Mouse (Mus musculus) mouse trophoblast stem cell (cell line): ENCODE measurements around the gene Pip4k2a.

Source experiments
- in situ Hi-C, 2 experiments: fragments of 300-500 bp; cut with MseI, MboI; formaldehyde crosslinking; loops; 2 replicates in 1 of 2; 3 replicates in 1 of 2; pipeline ENCODE4 v1.15.1; 2025

Gene Pip4k2a

GRCm38 (mm10) chr2:18955671-18956070 is 42.3 kb downstream of the Pip4k2a start:
- in situ Hi-C loops = no loop called here

DNA sequence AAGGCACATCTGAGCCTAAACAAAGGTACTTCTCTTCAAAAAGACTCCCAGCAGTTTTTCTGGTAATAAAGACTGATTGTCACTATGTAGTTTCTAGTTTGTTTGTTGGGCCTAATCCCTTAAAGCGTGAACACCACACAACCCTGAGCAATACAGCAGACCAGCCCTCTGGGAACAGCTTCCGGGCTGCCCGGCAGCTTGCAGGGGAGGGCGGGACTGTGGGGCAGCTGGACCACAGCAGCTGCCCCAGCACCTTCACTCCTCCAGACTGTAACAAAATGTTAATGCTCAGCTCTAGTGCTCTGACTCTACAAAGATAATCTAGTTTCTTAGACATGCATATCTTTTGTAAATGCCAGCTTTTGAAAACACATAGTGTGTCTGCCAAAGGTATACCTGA is 42.9 kb downstream of the Pip4k2a start:
- in situ Hi-C loops = no loop called here

DNA sequence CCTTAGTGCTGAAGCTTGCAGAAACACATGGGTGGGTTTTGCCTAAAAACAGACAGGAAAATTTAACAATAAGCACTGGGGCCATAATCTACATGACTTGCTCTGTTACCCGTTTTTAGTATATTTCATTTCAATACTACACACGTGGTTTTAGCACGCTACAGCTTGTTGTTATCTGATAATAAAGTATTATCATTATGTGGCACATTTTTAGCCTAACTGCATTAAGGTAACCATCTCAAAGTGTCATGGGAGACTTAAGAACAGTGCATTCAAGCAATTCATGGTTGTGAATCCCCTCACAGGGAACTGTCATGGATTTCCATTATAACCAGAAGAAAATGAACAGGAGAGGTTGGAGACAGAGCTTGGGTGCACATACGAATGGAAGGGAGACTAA is 43.5 kb downstream of the Pip4k2a start:
- in situ Hi-C loops = no loop called here

DNA sequence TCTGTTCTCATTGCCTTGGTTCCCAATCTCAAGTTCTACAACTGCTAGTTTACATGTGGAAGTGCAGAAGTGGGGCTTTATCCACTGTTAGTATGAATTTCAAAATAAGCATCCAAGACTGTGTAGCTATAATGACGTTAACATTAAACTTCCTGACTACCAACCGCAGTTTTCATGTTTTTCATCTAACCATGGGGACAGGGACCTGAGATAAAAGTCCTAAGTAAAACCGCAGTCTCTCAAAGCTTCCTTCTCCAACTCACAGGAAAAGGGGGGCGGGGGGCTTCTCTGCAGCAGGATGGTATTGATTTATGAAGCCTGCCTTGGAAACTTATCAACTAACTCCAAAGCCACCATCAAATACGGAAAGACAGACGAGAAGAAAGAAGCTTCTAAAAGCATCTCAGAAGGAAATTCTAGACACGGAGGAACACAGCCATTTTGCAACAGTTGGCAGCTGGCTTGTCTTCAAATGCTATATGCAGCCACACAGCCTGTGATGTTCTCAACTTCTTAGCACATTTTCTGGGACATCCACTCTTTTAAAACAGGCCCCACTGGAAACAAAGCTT is 45.7 kb downstream of the Pip4k2a start:
- in situ Hi-C loops = no loop called here

DNA sequence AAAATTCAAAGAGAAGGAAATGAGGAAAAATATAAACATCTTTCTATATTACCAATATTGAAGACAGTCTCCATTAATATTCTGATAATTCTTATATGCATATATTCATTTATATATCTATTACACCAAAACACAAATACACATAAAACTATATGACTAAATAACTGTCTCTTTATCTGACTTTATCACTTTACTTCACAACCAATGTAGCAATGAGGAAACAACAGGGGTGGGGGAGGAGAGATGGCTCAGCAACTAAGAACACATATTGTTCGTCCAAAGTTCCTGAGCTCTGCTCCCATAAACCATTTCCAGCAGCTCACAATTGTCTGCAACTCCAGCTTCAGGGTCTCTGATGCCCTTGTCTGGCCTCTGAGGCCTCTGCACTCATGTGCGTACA is 47.2 kb downstream of the Pip4k2a start:
- in situ Hi-C loops = no loop called here

- in situ Hi-C loops = no loop called here
Measured at GRCm38 (mm10) chr2:18948741-18949140, 49.2 kb downstream of the Pip4k2a start.

DNA sequence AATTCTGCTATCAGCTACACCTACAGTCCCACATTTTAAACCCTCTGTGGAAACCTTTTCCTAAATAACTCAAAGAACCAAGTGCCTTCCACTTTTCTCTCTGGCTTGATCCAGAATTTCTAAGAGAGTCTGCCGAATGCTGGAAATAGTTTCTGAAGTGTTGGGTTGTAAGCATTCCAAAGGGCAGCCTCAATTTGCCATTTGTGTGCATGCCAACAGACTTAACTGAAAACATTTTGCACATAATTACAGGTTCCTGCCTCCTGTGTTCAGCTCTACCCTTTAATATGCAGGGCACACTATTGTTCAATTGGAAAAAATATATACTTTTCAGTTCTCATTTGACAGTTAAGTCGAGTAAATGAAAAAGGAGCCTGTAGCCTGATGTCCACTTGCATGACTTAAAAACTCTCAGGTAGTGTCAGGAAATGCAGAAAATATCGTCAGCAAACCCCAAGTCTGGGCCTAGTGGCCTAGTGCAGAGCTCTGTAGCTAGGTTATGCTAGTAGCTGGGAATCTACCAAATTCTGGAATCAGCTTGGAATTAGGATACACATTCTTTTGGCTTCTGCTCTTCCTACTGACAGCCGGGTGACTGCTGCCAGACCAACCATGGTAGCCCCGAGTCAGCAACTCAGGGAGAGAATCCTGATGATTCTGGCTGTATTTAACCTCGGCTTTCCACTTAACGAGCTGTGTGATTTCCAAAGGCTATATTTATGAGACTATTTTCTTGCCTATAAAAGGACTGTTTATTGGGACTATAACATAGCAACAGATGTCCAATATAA is 50.1 kb downstream of the Pip4k2a start:
- in situ Hi-C loops = no loop called here

GRCm38 (mm10) chr2:18945438-18945837 is 52.5 kb downstream of the Pip4k2a start:
- in situ Hi-C loops = no loop called here

DNA sequence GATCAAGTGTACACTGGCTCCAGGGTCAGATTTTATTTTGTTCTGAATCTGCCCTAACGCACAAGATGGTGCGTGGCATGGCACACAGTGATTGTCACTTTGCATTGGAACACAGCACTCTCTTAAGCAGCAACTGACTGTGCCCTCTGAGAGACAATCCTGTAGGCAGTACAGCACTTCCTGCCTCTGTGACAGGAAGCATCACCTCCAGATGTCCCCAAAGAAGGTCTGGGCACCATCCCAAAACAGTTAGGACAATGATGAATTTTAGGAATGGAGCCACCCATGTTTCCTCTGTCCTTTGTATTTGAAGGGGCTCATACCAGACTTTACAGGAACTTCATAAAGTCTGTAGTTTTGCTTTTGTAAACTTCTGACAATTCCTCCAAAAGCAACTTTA is 54.0 kb downstream of the Pip4k2a start:
- in situ Hi-C loops = no loop called here

- in situ Hi-C loops = no loop called here
Measured at GRCm38 (mm10) chr2:18943366-18943765, 54.6 kb downstream of the Pip4k2a start.

DNA sequence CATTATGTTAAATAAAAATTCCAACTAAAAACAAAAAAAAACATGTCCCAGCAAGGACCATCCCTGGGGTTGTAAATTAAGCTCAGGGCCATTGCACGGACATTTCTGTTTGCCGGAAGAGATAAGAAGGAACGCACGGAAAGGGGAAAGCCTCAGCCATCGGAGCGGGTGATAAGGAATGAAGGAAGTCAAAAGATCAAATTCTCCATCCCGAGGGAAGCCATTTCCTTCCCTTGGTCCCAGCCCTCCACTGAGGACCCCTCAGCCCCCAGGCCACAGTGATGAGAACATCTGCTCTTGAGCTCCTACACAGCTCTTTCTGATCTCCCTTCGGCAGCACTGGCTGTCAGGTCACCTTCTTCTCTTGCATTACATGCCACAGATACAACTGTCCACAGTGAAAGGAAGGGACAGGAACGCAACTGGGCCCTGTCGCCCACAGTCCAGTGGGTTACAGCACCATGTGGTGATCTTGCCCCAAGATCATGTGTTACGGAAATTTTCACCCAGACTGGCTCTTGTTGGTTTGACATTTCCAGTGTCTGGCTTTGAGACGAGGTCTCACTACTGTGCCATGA is 57.1 kb downstream of the Pip4k2a start:
- in situ Hi-C loops = no loop called here

GRCm38 (mm10) chr2:18938923-18939329 is 59.0 kb downstream of the Pip4k2a start:
- in situ Hi-C loops = no loop called here

GRCm38 (mm10) chr2:18938232-18938631 is 59.7 kb downstream of the Pip4k2a start:
- in situ Hi-C loops = no loop called here

- in situ Hi-C loops = no loop called here
Measured at GRCm38 (mm10) chr2:18937611-18938010, 60.3 kb downstream of the Pip4k2a start.

DNA sequence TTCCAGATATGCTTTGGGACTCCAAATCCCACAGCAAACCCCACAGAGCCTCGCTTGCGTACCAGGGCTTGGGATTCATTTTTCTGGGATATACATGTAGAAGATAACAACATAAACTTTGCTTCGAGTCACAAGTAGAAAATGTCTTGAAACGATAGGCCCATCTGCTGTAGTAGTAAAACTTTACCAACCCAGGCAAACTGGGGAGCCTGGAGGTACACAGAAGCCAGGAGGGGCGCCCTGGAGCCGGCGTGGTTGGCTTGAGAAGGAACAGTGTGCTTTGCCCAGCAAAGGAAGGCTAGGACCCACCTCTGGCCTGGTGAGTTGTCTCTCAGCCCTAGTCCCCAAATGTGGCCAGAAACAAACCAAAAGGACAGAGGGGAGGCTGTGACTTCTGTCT is 61.5 kb downstream of the Pip4k2a start:
- in situ Hi-C loops = no loop called here

DNA sequence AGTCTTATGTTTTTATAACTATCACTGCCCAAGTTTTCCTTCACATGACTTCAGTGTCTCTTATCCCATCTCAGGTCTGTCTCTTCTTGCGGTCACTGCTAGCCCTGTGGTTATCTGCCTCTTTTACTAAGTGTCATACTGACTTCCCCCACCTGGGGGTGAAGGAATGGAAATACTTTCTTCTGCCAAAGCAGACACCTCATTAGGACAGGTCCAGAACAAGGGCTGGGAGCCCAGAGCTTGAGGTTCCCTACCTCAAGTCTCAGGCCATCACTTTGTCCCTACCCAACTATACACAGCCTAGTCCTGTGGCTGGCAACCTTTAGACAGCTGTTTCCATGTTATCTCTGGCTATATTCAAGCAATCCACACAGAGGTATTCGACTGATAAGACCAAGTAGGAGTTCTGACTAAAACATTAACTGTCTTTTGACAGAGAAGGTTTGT is 62.3 kb downstream of the Pip4k2a start:
- in situ Hi-C loops = no loop called here

DNA sequence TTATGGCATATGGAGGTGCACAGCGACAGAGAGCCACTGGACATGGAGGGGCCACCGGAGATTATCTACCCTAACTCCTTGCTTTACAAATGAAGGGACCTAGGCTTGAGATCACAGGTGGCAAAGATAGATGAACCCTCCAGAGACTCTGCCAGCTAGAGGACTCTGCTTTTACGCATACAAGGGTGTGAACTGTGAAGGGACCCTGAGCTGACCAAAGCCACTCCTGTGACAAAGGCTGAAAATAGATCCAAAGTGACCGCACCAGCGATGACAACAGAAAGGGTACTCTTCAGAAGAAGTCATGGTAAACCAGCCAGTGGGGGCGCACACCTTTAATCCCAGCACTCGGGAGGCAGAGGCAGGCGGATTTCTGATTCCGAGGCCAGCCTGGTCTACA is 63.8 kb downstream of the Pip4k2a start:
- in situ Hi-C loops = no loop called here

DNA sequence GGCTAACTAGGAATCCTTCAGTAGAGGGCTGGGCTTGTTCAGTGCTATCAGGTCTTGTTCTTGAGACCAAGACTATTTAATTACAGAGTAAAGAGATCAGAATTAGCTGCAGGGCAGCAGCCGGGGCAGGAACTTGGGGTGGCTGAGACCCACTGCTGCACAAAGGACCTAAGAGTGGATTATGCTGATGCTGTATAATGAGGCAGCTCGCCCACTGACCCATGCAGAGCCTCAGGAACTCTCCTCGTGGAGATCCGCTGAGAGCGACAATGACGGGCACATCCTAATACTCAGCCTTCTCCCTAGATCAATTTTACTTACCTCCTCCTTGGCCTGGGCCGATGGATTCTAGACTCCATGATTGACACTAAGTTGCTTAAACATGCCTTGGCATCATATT is 64.5 kb downstream of the Pip4k2a start:
- in situ Hi-C loops = no loop called here

DNA sequence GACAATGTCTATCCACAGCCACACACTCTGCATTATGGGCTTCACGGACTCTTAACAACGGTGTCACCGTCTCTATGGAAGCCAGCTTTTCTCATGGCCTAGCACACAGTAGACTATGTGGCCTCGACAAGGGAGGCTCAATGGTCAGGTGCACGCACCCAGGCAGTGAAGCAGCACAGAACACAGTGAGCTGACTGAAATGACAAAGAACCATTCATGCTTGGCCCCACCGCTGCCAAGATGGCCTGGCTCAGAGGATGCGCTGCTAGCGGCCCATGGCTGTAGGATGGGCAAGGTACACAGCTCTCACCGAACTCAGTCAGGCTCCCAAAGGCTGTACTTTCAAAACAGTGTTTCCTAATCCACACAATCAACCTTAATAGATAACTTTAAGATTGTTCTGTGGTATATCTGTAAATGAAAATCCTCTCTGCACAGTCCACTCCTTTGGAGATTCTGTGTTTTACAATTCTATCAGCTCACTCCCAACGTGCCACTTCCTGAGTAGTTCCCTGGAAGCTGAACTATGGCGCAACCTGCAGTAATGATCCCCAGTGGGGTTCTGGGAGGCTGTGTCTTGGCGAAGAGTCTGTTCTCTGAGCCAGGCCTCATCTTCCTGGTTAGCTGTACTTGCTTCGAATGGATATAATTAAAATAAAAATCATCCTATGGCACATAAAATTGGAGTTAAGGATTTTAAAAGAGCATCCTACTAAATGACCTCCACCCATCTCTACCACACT is 67.4 kb downstream of the Pip4k2a start:
- in situ Hi-C loops = no loop called here

DNA sequence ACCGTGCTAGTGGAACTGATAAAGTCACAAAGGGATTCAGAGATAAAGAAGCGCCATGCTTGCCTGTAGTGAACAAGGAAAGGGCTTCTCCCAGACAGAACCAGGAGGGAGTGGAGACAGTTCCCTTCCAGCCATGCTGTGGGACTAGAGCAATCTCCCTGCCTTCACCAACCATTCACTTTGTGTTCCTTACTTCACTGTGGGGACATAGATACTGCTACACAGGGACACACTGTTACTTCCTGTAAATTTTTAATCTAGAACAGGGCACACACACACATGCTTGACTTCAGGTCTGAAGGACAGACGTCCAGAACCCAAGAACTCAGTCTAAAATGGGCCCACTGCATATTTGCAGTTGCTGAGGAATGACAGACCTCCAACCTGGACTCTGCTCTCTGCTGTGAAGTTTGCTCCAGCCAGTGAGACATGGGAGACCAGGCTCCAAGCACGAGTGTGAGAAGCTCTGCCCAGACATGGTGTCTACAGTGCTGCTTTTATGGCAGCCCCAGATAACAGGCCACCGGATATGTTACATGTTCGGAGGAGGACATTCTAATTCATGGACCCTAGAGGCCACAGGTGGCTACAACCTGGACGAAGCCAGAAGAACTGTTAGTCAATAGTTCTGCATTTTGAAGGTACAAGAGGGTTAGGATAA is 69.2 kb downstream of the Pip4k2a start:
- in situ Hi-C loops = no loop called here

DNA sequence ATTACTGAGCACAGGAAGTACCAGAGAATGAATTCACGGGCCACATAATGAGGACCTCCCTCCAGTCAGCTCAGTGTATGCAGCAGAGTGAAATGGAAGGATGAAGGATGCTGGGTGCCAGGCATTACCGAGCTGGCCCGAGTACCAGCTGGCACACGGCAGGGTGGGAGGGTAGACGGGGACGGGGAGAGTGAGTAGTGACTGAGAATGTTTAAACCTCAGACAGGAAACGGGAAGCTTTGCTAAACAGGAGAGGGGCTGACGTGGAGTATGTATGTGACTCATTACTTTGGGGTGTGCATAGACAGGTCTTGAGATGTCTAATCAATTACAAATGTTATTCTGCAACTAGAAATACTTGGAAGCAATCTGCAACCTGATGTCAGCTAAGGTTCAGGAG is 69.7 kb downstream of the Pip4k2a start:
- in situ Hi-C loops = no loop called here
